Mouse (Mus musculus) T-helper 2 cell (primary cell): ENCODE data around the gene Gprc5a.

Experiments
- in situ Hi-C: fragments of 300-600 bp; cut with MboI, MseI; formaldehyde crosslinking; loops from one replicate; pipeline ENCODE4 v1.15.1; 2025; ENCODE audit warnings: high pct_unique_total_duplicates

Gene Gprc5a

DNA sequence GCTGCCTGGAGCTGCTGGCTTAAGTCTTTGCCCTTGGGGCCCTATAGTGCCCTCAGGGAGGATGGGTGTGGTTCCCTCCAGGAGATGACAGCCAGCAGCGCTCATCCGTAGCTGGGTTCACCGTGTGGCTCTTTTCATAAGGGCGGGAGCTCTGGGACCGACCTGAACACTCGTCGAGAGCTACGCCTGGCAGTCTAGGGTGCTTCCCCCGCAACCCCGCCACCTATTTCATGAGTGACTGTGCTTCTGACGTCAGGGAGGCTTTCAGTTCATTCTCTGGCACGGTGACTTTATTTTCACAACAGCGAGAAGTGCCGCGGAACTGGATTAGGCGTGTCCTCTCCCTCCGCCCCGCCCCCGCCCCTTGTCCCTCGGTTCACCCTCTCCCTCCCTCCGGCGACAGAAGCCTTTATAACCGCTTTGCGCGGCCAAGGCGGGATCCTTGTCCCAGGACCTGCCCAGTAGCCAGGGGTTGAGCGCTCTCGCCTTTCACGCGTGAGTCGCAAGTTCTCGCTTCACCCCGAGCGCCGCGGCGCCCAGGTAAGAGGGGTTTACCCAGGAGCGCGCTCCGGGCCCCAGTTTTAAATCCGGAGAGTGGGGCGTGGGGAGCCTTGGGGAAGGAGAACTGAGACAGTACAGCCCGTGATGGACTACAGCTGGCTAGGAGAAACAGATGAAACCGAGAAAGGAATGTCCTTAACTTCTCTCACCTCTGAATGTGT is at the start of gene Gprc5a:
Gprc5a (plus strand) TSS at position 416 of the 722 bp plus-strand sequence.
- in situ Hi-C loops: no loop called here

DNA sequence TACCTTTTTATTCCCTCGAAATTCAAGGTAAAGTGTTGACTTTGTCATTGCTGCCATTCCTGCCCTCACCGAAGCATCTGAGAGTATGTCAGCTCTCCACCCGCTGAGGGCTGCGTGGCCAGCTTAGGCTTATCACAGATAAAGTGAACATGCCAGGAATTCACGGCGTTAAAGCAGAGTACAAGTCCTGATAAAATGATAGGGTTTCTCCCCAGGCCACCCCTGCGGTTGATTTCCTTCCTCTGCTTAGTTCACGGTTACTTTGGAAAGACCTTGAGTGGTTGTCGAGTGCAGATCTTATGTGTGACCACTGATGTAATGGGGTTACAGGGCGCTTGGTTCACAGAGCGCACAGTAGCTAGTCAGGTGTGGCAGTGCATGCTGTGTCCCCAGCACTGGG is 48.2 kb upstream of the Gprc5a start:
- in situ Hi-C loops: no loop called here

DNA sequence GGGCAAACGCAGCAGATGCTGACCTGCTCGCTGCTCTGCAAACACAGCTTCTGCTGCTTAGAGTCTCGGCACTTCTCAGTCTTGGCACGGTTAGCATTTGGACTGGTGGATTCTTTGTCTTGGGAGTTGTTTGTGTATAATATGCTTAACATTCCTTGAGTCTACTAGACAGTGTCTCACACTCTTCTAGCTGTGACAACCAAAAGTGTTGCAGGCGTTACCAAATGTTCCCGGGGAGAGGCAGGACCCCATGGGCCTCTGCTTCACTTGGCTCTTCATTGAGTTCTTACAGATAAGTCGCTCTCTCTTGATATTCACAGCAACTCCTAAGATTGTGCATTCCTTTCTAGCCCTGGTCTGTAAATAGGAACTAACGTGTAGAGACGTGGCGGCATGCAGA is 45.9 kb upstream of the Gprc5a start:
- in situ Hi-C loops: no loop called here

DNA sequence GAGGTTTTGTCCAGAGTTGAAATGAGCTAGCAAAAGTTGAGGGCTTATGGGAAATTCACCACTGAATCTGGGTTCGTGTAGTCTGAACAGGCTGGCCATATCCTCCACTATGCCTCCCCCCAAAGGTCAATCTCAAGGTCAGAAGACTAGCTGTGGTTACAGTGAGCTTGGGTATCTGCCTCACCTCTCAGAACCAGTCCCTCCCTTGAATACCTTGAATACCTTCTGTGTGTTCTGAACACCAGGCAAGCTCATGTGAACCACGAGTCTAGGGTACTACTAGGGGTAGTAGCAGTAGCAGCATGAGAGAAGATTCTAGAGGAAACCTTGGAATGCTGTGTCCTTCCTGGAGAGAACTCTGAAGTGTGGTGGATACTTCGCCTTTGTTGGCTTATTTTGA is 43.8 kb upstream of the Gprc5a start:
- in situ Hi-C loops: no loop called here

DNA sequence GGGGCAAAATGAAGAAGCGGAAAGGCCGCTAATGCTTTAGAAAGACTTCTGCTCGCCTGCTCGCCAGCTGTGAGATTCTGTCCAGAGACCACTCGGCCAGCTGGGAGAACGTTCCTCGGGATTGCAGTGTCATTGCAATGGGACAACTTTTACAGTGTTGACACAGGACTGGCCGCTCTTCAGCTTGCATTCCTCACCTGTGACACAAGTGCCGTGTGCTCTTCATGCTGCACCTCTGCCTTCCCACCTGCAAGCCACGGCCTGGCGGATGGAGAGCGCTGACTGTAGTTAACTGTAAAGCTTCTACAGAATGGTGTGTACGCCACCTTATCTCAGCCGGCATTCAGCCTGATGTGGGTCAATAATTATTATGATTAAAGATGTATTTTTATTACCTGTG is 42.1 kb upstream of the Gprc5a start:
- in situ Hi-C loops: no loop called here

DNA sequence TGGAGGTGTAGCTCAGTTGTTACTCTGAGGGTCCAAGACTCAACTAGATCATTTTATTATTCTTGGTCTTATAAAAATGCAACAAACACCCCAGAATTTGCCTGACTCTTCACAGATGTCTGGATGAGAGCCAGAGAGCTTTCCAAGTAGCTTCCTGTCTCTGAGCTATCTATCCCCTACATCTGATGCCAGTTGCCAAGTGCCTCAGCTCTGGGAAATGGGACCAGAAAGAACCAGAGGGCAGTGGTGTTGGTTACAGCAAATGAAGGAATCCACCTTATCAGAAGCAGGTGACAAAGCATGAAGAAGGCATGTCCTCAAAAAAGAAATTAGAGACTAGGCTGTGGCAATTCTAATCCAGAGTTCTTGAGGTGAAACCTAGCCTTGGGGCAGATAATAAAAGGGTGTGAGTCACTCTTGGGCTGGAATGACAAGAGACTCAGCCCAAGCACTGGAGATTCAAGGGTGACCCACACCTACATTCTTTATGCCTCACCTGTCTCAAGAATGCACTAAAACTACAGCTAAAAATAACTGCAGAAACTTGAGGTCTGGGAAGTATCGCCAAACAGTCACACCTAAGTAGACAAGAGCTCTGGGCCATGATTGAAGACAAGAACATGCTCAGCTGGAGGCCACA is 40.5 kb upstream of the Gprc5a start:
- in situ Hi-C loops: no loop called here

GRCm38 (mm10) chr6:135026232-135026631 is 39.2 kb upstream of the Gprc5a start:
- in situ Hi-C loops: no loop called here

- in situ Hi-C loops: no loop called here
Measured at GRCm38 (mm10) chr6:135026755-135027154, 38.7 kb upstream of the Gprc5a start.

GRCm38 (mm10) chr6:135029246-135029645 is 36.2 kb upstream of the Gprc5a start:
- in situ Hi-C loops: no loop called here

- in situ Hi-C loops: no loop called here
Measured at GRCm38 (mm10) chr6:135038674-135039073, 26.8 kb upstream of the Gprc5a start.

DNA sequence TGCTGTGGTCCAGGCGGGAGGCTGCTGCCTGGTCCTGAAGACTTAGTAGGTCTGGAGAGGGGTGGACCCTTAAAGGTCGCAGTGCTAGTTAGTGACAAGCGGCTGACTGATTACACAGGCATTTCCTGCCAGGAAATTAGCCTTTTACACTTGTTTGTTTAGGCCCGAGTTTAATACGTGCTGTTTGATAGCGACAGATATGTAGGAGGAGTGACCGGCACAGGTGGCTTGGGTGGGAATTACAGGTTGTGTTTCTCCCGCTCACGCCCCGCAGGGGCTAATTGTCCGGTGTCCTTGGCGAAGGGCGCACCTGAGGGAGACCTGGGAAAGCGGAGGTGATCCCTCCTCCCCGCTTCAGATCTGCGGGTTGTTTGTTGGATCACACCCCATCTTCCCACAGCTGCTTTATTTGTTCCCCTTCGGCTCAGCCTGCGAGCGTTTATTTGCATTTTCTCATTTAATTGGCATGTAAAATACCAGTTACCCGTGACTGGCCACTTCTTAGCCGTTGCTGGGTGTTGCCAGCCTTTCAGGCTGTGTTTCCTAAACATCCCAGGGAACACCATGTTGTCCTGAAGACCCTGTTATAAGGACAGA is 25.1 kb upstream of the Gprc5a start:
- in situ Hi-C loops: no loop called here

- in situ Hi-C loops: no loop called here
Measured at GRCm38 (mm10) chr6:135041930-135042329, 23.5 kb upstream of the Gprc5a start.

GRCm38 (mm10) chr6:135047276-135047675 is 18.2 kb upstream of the Gprc5a start:
- in situ Hi-C loops: no loop called here

- in situ Hi-C loops: no loop called here
Measured at GRCm38 (mm10) chr6:135048509-135048908, 16.9 kb upstream of the Gprc5a start.

DNA sequence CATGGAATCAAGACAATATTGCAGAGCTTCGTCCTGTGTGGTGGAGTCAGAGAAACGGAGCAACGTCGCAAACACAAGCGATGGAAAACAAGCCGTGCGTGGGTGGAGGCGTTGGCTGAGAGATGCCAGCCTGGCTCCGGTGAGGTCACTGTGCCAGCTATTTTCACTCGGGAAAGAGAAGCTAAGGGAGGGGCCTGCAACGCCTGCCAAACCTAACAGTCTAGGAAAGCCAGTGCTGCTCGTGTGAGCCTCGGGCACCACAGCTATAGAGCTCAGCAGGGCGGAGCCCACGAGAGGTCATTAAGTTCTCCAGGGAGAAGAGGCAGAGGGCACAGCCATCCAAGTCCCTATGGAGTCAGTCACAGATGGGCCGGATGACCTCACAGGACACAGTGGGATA is 16.5 kb upstream of the Gprc5a start:
- in situ Hi-C loops: no loop called here

DNA sequence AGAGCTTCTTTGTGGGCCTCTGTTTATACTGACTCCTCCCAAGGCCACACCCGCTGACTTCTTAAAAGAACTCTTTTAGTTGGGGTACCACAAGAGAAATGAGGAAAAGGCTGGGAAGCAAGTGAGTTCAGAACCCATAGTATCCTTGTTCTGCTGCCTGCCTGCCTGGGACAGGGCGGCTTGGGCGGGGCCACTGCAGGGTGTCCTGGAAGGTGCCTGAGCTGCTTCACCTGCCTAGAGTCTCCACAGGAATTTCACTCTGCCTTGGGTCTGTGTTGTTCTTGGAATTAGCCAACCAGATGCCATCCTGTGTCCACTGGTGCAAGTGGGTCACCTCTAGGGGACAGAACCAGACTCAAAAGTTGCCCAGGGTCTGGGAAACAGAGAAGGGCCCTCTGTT is 11.7 kb upstream of the Gprc5a start:
- in situ Hi-C loops: no loop called here

GRCm38 (mm10) chr6:135055882-135056281 is 9.6 kb upstream of the Gprc5a start:
- in situ Hi-C loops: no loop called here

- in situ Hi-C loops: no loop called here
Measured at GRCm38 (mm10) chr6:135060728-135061127, 4.7 kb upstream of the Gprc5a start.

DNA sequence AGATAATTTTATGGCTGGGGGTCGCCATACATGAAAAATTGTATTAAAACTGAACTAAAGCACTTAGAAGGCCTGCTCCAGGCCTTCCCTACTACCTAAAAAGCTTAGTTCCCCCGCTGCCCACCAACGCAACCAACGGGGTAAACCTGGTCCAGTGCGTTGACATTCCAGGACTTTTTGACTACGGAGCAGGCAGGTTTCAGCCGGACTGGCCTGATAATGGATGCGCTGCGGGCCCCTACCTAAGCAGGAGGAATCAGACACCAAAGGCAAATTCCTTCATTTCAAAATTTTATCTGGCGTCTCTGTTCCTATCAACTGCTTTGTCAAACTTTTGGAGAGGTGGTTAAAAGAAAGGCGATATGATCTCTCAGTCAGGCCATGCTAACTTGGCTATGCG is 830 bp upstream of the Gprc5a start:
- in situ Hi-C loops: no loop called here

DNA sequence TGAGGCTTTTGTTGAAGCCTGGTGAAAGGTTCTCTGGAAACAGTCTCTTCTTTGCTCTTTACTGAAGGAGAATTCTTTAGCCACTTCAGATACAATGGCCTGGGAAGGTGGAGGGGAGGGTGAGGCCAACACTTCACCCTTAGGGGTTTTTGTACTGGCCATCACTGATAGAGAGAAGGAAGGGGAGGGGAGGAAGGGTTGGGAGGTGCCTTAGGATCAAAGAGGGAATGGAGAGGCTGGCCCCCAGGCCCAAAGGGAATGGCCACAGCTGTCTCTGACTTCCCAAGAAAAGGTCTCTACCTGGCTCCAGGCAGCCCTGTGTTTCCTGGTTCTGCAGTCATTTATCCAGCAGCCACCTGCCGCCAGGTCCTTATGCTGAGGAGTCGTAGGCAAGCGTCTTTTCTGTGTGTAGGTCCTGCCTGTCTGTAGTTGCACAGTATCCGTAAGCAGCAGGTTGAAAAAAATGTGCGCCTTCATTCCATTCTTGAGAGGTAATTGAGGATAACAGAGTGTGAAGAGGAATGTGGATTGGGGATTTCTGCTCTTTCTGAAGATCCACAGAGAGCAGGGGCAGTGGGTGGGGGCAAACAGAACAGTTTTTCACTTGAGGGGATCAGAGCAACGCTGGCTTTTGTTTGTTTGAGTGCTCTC is 1.5 kb downstream of the Gprc5a start:
- in situ Hi-C loops: no loop called here

DNA sequence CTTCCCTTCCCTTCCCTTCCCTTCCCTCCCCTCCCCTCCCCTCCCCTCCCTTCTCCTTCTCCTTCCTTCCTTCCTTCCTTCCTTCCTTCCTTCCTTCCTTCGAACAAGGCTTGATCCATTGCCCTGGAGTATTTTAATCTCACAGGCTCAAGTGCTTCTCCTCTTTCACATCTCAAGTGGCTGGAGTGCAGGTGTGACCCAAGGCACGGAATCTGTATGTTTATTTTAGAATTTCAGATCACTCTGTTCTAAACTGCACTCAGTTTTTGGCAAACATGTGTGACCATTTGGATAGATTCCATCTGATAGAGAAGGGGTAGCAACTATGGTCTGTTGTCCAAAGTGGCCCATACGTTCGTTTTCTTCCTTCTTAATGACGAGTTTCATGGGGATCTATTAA is 2.8 kb downstream of the Gprc5a start:
- in situ Hi-C loops: no loop called here

DNA sequence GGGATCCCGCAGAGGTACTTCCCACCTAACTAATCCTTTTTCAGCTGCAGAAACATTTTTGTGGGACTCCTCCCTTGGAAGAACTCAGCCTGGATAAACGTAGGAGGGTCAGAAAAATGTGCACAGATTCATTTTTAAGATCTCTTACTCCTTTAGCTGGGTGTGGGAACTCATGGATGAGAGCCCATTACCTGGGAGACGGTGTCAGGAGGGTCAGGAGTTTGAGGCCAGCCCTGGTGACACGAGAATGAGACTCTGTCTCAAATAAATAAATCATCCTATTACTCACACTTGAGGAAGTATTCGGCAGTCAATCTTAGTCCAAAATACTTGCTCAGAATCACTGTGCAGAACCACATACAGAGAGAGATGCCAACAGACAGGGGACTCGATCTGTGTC is 4.4 kb downstream of the Gprc5a start:
- in situ Hi-C loops: no loop called here

- in situ Hi-C loops: no loop called here
Measured at GRCm38 (mm10) chr6:135070347-135070746, 4.9 kb downstream of the Gprc5a start.
